Mouse (Mus musculus) hindbrain, postnatal 0 days (tissue): ENCODE data around the gene Cox6b2. TPM values are rescaled to one million over a fixed set of nuclear protein-coding genes. Genes with fewer than 3 reads are reported as not detected.

Experiments
- ATAC-seq: fragments of 200-750 bp; cut with Nextera tagmentation; 2 replicates; pipeline ENCODE4 v1.8.0; 2017; ENCODE audit warnings: mild to moderate bottlenecking, moderate TSS enrichment, moderate library complexity
- DNase-seq: peaks from one replicate; pipeline ENCODE4 v3.0.0-alpha.2; 2015; ENCODE audit warnings: low spot score
- H3K27ac ChIP-seq: fragments of 300-500 bp; sonication (generic); 2 replicates; pipeline ENCODE4 v1.5.1; 2014; ENCODE audit warnings: mild to moderate bottlenecking
- H3K27me3 ChIP-seq: fragments of 300-500 bp; sonication (generic); 2 replicates; pipeline ENCODE4 v1.6.1; 2014; ENCODE audit warnings: low read length, mixed read lengths; ENCODE audit not compliant: insufficient read depth
- H3K36me3 ChIP-seq: fragments of 300-500 bp; sonication (generic); 2 replicates; pipeline ENCODE4 v1.6.1; 2014; ENCODE audit warnings: low read length, mixed read lengths; ENCODE audit not compliant: insufficient read depth
- H3K4me1 ChIP-seq: fragments of 300-500 bp; sonication (generic); 2 replicates; pipeline ENCODE4 v1.6.1; 2014; ENCODE audit warnings: antibody characterized with exemption, low read length, mixed read lengths; ENCODE audit not compliant: insufficient read depth
- H3K4me2 ChIP-seq: fragments of 300-500 bp; sonication (generic); 2 replicates; pipeline ENCODE4 v1.6.1; 2014; ENCODE audit warnings: low read depth, mild to moderate bottlenecking, low read length, moderate library complexity, mixed read lengths
- H3K4me3 ChIP-seq: fragments of 300-500 bp; sonication (generic); 2 replicates; pipeline ENCODE4 v1.5.1; 2014; ENCODE audit warnings: low read length
- H3K9ac ChIP-seq: fragments of 300-500 bp; sonication (generic); replicated peaks from 2 replicates; pipeline ENCODE4 v1.6.1; 2014; ENCODE audit warnings: mild to moderate bottlenecking, low read length, moderate library complexity, mixed read lengths
- H3K9me3 ChIP-seq: fragments of 300-500 bp; sonication (generic); 2 replicates; pipeline ENCODE4 v1.6.1; 2016; ENCODE audit warnings: low read length, mixed read lengths
- CTCF ChIP-seq: IDR thresholded peaks from 2 replicates; pipeline ENCODE4 v1.5.1; 2016; ENCODE audit warnings: antibody characterized with exemption, control low read depth, low read depth
- WGBS: fragments of 180-500 bp; shearing (Covaris S2); extraction: QIAGEN DNeasy Blood & Tissue Kit; methylation state at CpG from one replicate; pipeline ENCODE4 v1.1.7; 2014; 5-methylcytosine and 5-hydroxymethylcytosine counted together
- polyA plus RNA-seq: library from polyadenylated mRNA; unstranded; fragments of >200 nt; fragmentation: Nextera tagmentation; extraction: Ambion mirVana; gene quantifications from 2 replicates; pipeline ENCODE4 v1.2.1, GENCODE M21; 2015
- total RNA-seq: library from RNA; depleted of rRNA; stranded (reverse); fragments of >200 nt; gene quantifications from 2 replicates; pipeline ENCODE4 v1.2.3, GENCODE M21; 2014

The Cox6b2 gene
- total and polyA plus RNA-seq, 2 experiments from 2014 or later = 10.6 to 47.0 TPM

DNA sequence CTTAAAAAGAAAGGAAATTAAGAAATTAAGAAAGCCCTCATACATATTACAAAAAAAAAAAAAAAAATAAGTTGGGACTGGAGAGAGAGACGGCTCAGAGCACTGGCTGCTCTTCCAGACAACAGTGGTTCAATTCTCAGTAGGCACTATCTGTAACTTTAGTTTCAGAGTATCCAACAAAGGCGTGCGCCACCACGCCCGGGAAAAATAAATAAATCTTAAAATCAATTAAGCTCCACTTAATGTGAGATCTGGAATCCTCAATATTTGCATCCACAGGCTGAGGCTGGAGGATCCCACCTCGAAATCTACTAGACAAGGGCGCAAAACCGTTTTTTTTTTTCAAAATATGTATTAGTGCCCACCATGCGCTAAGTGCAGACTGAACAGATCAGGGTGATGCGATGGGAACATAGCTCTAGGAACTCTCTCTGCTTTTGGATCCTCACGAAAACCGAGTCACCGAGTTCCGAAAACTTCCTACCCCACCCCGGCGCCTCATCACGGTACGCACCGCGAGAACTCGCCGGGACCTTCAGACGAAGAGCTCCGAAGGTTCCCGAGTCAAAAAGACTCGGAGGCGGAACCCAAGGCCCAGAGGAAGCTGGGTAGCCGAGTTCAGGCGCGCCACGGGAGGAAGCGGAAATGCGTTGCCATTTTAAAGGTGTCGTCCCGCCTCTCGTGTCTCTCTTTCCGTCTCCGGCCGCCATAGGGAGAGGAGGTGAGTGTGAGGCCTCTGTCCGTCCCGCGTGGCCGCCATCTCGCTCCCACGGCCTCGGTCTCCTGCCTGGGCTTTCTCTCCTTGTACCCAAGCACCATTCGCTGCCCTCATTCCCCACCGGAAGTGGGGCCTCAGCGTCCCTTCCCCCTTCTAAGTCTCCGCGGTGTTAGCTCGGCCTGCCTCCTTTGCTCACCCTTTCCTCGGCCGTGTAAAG, 39.7 kb upstream of the Cox6b2 start, which contains the start of gene Rpl28:
Gene Rpl28, plus strand, starts transcription at position 597 of the 935 bp plus-strand sequence.
- H3K36me3 ChIP-seq = peaks cover 25% of the 10 kb centered on the region
- H3K4me3 ChIP-seq = peak within 1 kb of the TSS; percentile 84
- 2% methylated on average over 54 of the region's 54 CpGs for WGBS
- ATAC-seq (peak; percentile 93), DNase-seq (peak; percentile 99)
- H3K4me1 ChIP-seq = peaks cover 3% of the 10 kb centered on the region; the same call in 1 of the 2 replicates
- TF ChIP-seq CTCF = no peak
- H3K9ac ChIP-seq = peak within 1 kb of the TSS; percentile 92
- H3K4me2 ChIP-seq = peak within 1 kb of the TSS; percentile 77
- no peaks in the 10 kb centered on the region for H3K27me3 ChIP-seq
- no peaks in the 10 kb centered on the region for H3K9me3 ChIP-seq
- peak within 1 kb of the TSS; percentile 92 for H3K27ac ChIP-seq

DNA sequence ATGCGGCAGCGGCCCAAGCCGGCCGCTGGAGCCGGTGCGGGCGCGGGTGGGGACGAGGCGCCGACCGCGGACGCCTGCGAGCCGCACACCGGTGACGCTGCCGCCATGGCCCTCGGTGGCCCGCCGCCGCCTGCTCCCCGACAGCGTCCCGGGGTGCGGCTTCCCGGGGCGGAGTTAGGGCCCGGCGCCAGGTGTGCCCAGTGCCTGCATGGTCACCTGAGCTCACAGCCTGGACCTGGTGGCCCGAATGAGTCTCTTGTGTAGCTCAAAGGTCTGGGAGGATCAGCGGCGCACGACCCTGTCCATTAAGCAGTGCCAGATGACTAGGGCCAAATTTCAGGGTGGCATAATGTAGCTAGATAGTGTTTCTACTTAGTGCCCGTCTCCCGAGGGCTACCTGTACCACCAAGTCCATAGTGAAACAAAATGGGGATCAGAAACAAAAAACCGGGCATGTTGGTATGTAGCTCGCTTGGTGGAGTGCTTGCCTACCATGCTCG, 36.6 kb upstream of the Cox6b2 start, which contains the start of gene Tmem238:
Gene Tmem238, minus strand, starts transcription at position 221 of the 500 bp plus-strand sequence.
- Histone ChIP-seq H3K36me3 (peaks cover 5% of the 10 kb centered on the region; the same call in 1 of the 2 replicates), H3K4me2 (peak within 1 kb of the TSS; percentile 89), H3K9ac (peak within 1 kb of the TSS; percentile 63), H3K4me1 (peaks cover 3% of the 10 kb centered on the region; the same call in 1 of the 2 replicates), H3K4me3 (peak within 1 kb of the TSS; percentile 49), H3K27ac (peak within 1 kb of the TSS; percentile 80), H3K27me3 (no peaks in the 10 kb centered on the region), H3K9me3 (no peaks in the 10 kb centered on the region)
- ATAC-seq (no peak), DNase-seq (no peak)
- no peak for TF ChIP-seq CTCF
- WGBS = 9% methylated on average over 35 of the region's 40 CpGs

DNA sequence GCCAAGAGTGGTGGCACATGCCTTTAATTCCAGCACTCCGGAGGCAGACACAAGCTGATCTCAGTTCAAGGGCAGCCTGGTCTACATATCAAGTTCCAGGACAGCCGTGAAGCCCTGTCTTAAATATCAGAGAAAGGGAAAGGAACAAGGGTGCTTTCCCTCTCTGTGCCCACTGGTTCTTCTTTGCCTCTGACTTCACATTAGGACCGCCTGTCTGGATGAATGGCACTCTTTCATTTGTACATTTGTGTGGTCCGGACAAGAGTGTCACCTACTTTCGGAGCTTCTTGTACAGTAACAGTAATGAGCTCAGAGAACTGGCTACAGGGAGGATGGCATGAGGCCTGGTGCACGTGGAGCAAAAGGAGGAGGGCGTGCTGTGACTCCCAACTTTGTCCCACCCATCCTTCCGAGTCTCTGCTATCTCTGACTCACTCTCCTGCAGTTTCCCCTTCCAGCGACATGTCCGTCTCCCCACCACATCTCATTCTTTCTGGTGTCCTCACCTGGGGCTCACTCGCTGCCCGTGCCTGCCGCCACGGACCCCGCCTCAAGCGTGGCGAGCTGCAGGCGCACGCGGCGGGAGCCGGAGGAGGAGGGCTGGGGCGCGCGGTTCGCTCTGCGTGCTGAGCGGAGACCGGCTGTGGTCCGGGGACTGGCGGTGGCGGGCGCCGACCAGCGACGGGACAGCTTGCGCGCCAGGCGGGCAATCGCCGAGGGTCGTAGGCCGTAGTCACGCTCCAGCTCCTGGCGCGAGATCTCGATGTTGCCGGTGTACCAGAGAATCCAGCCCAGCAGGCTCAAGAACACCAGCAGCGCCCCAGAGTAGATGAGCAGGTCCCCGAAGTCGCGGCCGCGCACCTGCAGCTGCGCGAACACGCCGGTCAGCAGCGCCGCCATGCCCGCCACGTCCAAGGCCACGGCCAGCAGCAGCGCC, 35.9 kb upstream of the Cox6b2 start:
- Histone ChIP-seq H3K9me3 (no peaks in the 10 kb centered on the region), H3K36me3 (no peaks in the 10 kb centered on the region), H3K4me1 (peaks cover 1% of the 10 kb centered on the region; the same call in 1 of the 2 replicates), H3K27ac (peak overlapping the region; percentile 80), H3K9ac (peak overlapping the region; percentile 63), H3K27me3 (no peaks in the 10 kb centered on the region), H3K4me2 (peak overlapping the region; percentile 89), H3K4me3 (peak overlapping the region; percentile 49)
- DNase-seq (peak; percentile 70), ATAC-seq (peak; percentile 48)
- 0 out of 2 replicates have a peak, but pooled peaks have one; percentile 15 for TF ChIP-seq CTCF
- WGBS = 4% methylated on average over 57 of the region's 64 CpGs

DNA sequence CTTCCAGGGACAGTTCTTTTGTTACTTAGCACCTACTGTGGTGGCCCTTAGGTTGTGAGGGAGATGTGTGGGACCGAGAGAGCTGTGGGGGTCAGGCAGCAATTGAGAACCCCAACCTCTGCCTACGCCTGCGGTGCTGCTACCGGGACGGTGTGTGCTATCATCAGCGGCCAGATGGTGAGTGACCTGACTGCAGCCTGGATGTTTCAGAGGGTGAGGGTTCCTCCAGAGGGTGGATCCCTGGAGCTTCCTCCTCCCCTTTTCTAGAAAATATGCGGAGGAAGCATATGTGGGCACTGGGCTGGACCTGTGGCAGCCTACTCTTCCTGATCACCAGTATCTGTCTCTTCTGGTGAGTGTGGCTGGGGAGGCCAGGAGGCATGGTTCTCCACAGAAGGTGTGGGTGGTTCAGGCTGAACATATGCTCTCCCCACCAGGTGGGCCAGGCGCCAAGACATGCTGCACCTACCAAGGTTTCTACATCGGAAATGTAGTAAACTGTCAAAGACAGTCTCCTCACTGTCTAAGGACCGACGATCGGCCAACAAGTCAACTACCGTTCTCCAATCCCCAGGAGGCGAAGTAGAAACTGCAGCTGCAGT, 30.9 kb upstream of the Cox6b2 start:
- H3K4me2 ChIP-seq = no peak overlapping the region
- no peak for ATAC-seq
- no peak overlapping the region for H3K4me3 ChIP-seq
- no peak overlapping the region for H3K27ac ChIP-seq
- H3K36me3 ChIP-seq = no peaks in the 10 kb centered on the region
- DNase-seq = no peak
- H3K27me3 ChIP-seq = no peaks in the 10 kb centered on the region
- WGBS = 83% methylated on average over 14 of the region's 14 CpGs
- H3K9ac ChIP-seq = no peak overlapping the region
- no peak for TF ChIP-seq CTCF
- H3K4me1 ChIP-seq = no peaks in the 10 kb centered on the region
- no peaks in the 10 kb centered on the region for H3K9me3 ChIP-seq

DNA sequence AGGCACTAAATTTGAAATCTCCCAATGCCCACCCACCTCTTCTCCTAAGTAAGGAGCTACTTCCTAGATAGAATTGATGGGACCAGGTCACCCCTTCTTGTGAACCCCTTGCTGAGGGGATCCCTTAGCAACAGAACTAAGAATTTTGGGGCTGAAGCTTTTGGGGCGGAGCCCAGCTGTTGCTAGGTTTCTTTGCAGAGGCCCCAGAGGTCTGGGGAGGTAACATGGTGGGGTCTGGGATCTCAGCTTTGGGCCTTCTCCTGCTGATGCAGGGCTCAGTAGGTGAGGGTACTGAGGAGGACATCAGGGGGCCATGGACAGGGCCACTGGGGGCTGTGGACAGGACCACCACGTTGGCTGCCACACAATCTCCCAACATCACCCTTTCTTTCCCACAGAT, 29.9 kb upstream of the Cox6b2 start, which contains the start of the genes Il11 and Tmem190:
Gene Il11, minus strand, starts transcription at position 101 of the 400 bp plus-strand sequence.
Gene Tmem190, plus strand, starts transcription at position 179 of the 400 bp plus-strand sequence.
- no peaks in the 10 kb centered on the region for H3K9me3 ChIP-seq
- H3K4me1 ChIP-seq = no peaks in the 10 kb centered on the region
- no peaks in the 10 kb centered on the region for H3K36me3 ChIP-seq
- no peak within 1 kb of the TSS for H3K27ac ChIP-seq
- peaks cover 9% of the 10 kb centered on the region; the same call in 1 of the 2 replicates for H3K27me3 ChIP-seq
- DNase-seq = no peak
- ATAC-seq = no peak
- TF ChIP-seq CTCF = no peak
- H3K9ac ChIP-seq = no peak within 1 kb of the TSS
- no peak within 1 kb of the TSS for H3K4me3 ChIP-seq
- 81% methylated on average over 2 of the region's 2 CpGs for WGBS
- no peak within 1 kb of the TSS for H3K4me2 ChIP-seq
